Mouse (Mus musculus) hindbrain, embryonic 12.5 days (tissue): Measurements from ENCODE around the gene Cnksr1. TPM values are rescaled to one million over a fixed set of nuclear protein-coding genes. Genes with fewer than 3 reads are reported as not detected.

Source experiments
- ATAC-seq: fragments of 200-750 bp; cut with Nextera tagmentation; 2 replicates; pipeline ENCODE4 v1.8.0; 2017; ENCODE audit warnings: moderate TSS enrichment; ENCODE audit not compliant: low FRiP score
- H3K27ac ChIP-seq: fragments of 300-500 bp; sonication (generic); 2 replicates; pipeline ENCODE4 v1.5.1; 2016; ENCODE audit warnings: mild to moderate bottlenecking
- H3K27me3 ChIP-seq: fragments of 300-500 bp; sonication (generic); 2 replicates; pipeline ENCODE4 v1.6.1; 2016; ENCODE audit warnings: mild to moderate bottlenecking
- H3K36me3 ChIP-seq: fragments of 300-500 bp; sonication (generic); 2 replicates; pipeline ENCODE4 v1.6.1; 2016; ENCODE audit warnings: mild to moderate bottlenecking
- H3K4me1 ChIP-seq: fragments of 300-500 bp; sonication (generic); 2 replicates; pipeline ENCODE4 v1.6.1; 2016
- H3K4me2 ChIP-seq: fragments of 300-500 bp; sonication (generic); replicated peaks from 2 replicates; pipeline ENCODE4 v1.6.1; 2016; ENCODE audit warnings: mild to moderate bottlenecking
- H3K4me3 ChIP-seq: fragments of 300-500 bp; sonication (generic); 2 replicates; pipeline ENCODE4 v1.5.1; 2016; ENCODE audit warnings: mild to moderate bottlenecking
- H3K9ac ChIP-seq: fragments of 300-500 bp; sonication (generic); 2 replicates; pipeline ENCODE4 v1.6.1; 2016; ENCODE audit warnings: mild to moderate bottlenecking, moderate library complexity
- H3K9me3 ChIP-seq: fragments of 300-500 bp; sonication (generic); replicated peaks from 2 replicates; pipeline ENCODE4 v1.6.1; 2016; ENCODE audit warnings: mild to moderate bottlenecking
- WGBS: fragments of 180-500 bp; shearing (Covaris S2); methylation state at CpG from one replicate; pipeline ENCODE4 v1.1.7; 2016; 5-methylcytosine and 5-hydroxymethylcytosine counted together
- polyA plus RNA-seq: library from polyadenylated mRNA; unstranded; fragments of >200 nt; fragmentation: Nextera tagmentation; extraction: Ambion mirVana; gene quantifications from 2 replicates; pipeline ENCODE4 v1.2.1, GENCODE M21; 2016

Gene Cnksr1
- polyA plus RNA-seq, 1 experiment from 2014 or later = 1.3 TPM

GRCm38 (mm10) chr4:134250930-134251240 lies 12.7 kb upstream of the Cnksr1 start:
- no peaks in the 10 kb centered on the region for H3K36me3 ChIP-seq
- H3K9ac ChIP-seq = peak overlapping the region; percentile 68
- no peak overlapping the region; the same call in 1 of the 2 replicates for H3K27ac ChIP-seq
- 9% methylated on average over 10 of the region's 10 CpGs for WGBS
- H3K9me3 ChIP-seq = no peaks in the 10 kb centered on the region
- H3K4me2 ChIP-seq = peak overlapping the region; percentile 89
- peak overlapping the region; percentile 56 for H3K4me3 ChIP-seq
- no peak for ATAC-seq
- H3K4me1 ChIP-seq = peaks cover 65% of the 10 kb centered on the region
- H3K27me3 ChIP-seq = peaks cover 98% of the 10 kb centered on the region

DNA sequence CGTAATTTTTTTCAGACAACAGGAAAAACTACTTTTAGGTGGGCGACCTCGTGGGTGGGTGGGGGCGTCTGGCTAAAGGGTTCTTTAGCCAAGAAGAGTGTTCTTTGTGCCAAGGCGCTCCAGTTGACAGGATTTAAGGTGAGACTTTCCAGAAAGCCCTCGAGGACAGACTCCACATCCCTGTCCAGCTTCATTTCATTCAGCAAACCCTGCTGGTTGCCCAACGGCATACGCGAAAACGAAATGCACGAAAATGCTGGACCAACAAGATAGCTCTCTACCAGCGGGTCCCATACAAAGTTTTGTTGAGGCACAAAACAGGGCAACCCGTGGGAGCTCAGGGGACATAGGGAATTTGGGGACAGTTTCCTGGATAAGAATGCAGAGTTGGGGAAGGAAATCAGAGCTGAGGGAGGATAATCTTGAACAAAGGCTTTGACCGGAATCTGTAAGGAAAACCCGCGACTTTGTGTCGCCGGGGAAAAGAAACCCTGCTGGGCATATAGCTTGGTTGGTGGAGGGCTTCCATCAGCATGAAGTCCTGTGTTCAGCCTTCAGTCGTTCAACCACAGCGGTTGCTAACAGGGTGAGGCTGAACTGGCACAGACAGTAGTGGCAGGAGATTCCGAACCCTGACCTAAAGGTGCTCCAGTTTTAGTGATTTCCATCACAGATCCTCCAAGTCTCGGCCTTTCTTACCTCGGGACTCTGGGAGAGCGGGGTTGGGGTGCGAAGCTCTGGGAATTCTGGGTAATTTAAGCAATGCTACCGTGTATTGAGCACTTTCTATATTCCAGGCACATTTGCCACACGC lies 12.1 kb upstream of the Cnksr1 start:
- Histone ChIP-seq H3K36me3 (no peaks in the 10 kb centered on the region), H3K27ac (no peak overlapping the region), H3K9ac (no peak overlapping the region), H3K4me2 (peak overlapping the region; percentile 89), H3K4me1 (peaks cover 64% of the 10 kb centered on the region), H3K4me3 (peak overlapping the region; percentile 56), H3K27me3 (peaks cover 93% of the 10 kb centered on the region), H3K9me3 (no peaks in the 10 kb centered on the region)
- no peak for ATAC-seq
- WGBS = 5% methylated on average over 27 of the region's 27 CpGs

- Histone ChIP-seq H3K9me3 (no peaks in the 10 kb centered on the region), H3K27me3 (peaks cover 86% of the 10 kb centered on the region), H3K36me3 (no peaks in the 10 kb centered on the region), H3K4me1 (peaks cover 64% of the 10 kb centered on the region), H3K9ac (no peak overlapping the region), H3K4me3 (peak overlapping the region; percentile 32), H3K4me2 (peak overlapping the region; percentile 89), H3K27ac (no peak overlapping the region)
- WGBS = 1% methylated on average over 30 of the region's 30 CpGs
- ATAC-seq = peak; percentile 37; the same call in 1 of the 2 replicates
Measured at GRCm38 (mm10) chr4:134249651-134250050, 11.5 kb upstream of the Cnksr1 start.

- peaks cover 41% of the 10 kb centered on the region for H3K4me1 ChIP-seq
- 70% methylated on average over 7 of the region's 7 CpGs for WGBS
- peak within 1 kb of the TSS; percentile 83; the same call in 1 of the 2 replicates for H3K9ac ChIP-seq
Measured at GRCm38 (mm10) chr4:134246719-134247258, 8.6 kb upstream of the Cnksr1 start, which contains the start of gene Gm30191. Gene Gm30191, plus strand, starts transcription at chr4:134246935.

GRCm38 (mm10) chr4:134246256-134246655 lies 8.1 kb upstream of the Cnksr1 start:
- WGBS = 28% methylated on average over 4 of the region's 4 CpGs
- no peak for ATAC-seq
- H3K27ac ChIP-seq = no peak overlapping the region
- no peaks in the 10 kb centered on the region for H3K9me3 ChIP-seq
- no peak overlapping the region for H3K4me3 ChIP-seq
- H3K9ac ChIP-seq = no peak overlapping the region
- no peaks in the 10 kb centered on the region for H3K36me3 ChIP-seq
- 0 out of 2 replicates have a peak overlapping the region, but pooled peaks have one; percentile 96 for H3K4me2 ChIP-seq
- H3K4me1 ChIP-seq = peaks cover 36% of the 10 kb centered on the region
- peaks cover 52% of the 10 kb centered on the region for H3K27me3 ChIP-seq

More at GRCm38 (mm10) chr4:134246719-134247258, 8.6 kb upstream of the Cnksr1 start, which contains the start of gene Gm30191:
- Histone ChIP-seq H3K9me3 (no peaks in the 10 kb centered on the region), H3K4me3 (peak within 1 kb of the TSS; percentile 87), H3K36me3 (no peaks in the 10 kb centered on the region), H3K27me3 (peaks cover 58% of the 10 kb centered on the region), H3K27ac (no peak within 1 kb of the TSS), H3K4me2 (peak within 1 kb of the TSS; percentile 96)
- no peak for ATAC-seq

DNA sequence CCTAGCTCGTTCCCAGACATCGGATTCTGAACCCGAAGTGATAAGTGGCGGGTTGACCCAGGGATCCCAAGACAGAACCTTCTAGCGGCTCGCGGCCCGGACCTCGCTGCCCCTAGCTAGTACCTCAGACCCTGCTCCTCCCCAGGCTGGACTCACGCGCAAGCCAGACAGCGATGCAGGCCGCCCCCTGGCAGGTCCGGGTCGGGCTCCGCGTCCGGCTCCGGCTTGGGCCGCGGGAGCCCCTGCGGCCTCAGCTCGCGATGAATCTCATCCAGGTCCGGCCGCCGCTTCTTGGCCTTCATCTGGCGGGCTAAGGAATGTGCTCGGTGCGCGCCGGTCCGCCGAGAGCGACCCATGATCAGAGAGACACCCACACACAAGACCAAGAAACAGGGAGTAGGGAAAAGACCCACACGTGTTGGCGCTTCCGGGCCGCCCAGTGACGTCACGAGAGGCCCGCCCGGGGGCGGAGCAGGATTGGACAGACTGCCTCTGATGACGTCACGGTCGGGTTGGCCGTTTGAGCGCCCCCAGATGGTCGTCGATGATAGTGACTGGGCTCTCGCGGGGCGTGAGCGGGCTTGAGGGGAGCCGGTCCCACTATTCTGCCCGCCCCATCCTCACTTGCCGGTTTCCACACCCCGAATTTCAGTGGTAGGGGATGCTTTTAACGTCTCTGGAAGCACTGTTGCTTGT lies 7.1 kb upstream of the Cnksr1 start, which contains the start of gene Zfp593:
TSS of gene Zfp593 (minus strand) at position 445 of the 696 bp plus-strand sequence.
- H3K36me3 ChIP-seq = no peaks in the 10 kb centered on the region
- ATAC-seq = peak; percentile 81
- H3K4me1 ChIP-seq = peaks cover 26% of the 10 kb centered on the region
- H3K9ac ChIP-seq = peak within 1 kb of the TSS; percentile 83
- H3K27ac ChIP-seq = no peak within 1 kb of the TSS
- H3K4me3 ChIP-seq = peak within 1 kb of the TSS; percentile 87
- H3K27me3 ChIP-seq = peaks cover 43% of the 10 kb centered on the region
- H3K4me2 ChIP-seq = peak within 1 kb of the TSS; percentile 96
- WGBS = under 1% methylated on average over 60 of the region's 60 CpGs
- no peaks in the 10 kb centered on the region for H3K9me3 ChIP-seq

- Histone ChIP-seq H3K4me3 (peak within 1 kb of the TSS; percentile 87), H3K4me1 (peaks cover 17% of the 10 kb centered on the region), H3K36me3 (no peaks in the 10 kb centered on the region), H3K9me3 (no peaks in the 10 kb centered on the region), H3K4me2 (peak within 1 kb of the TSS; percentile 96), H3K27ac (no peak within 1 kb of the TSS), H3K27me3 (peaks cover 31% of the 10 kb centered on the region), H3K9ac (peak within 1 kb of the TSS; percentile 83; the same call in 1 of the 2 replicates)
- no peak for ATAC-seq
- WGBS = 91% methylated on average over 17 of the region's 17 CpGs
Measured at GRCm38 (mm10) chr4:134243516-134244250, 5.5 kb upstream of the Cnksr1 start, which contains the start of gene E130218I03Rik. Gene E130218I03Rik, plus strand, starts transcription at chr4:134243662.

GRCm38 (mm10) chr4:134238686-134239085 lies 487 bp upstream of the Cnksr1 start:
- WGBS = 17% methylated on average over 10 of the region's 10 CpGs
- no peaks in the 10 kb centered on the region for H3K9me3 ChIP-seq
- no peak for ATAC-seq
- no peak overlapping the region for H3K4me3 ChIP-seq
- no peak overlapping the region for H3K27ac ChIP-seq
- no peaks in the 10 kb centered on the region for H3K36me3 ChIP-seq
- peaks cover 35% of the 10 kb centered on the region for H3K27me3 ChIP-seq
- H3K4me1 ChIP-seq = peaks cover 6% of the 10 kb centered on the region; the same call in 1 of the 2 replicates
- peak overlapping the region; percentile 25; the same call in 1 of the 2 replicates for H3K4me2 ChIP-seq
- no peak overlapping the region for H3K9ac ChIP-seq

- Histone ChIP-seq H3K9me3 (no peaks in the 10 kb centered on the region), H3K27ac (no peak overlapping the region), H3K4me2 (peak overlapping the region; percentile 25), H3K4me3 (peak overlapping the region; percentile 8; the same call in 1 of the 2 replicates), H3K4me1 (peaks cover 7% of the 10 kb centered on the region; the same call in 1 of the 2 replicates), H3K27me3 (peaks cover 35% of the 10 kb centered on the region), H3K36me3 (no peaks in the 10 kb centered on the region), H3K9ac (no peak overlapping the region)
- 27% methylated on average over 19 of the region's 19 CpGs for WGBS
- no peak for ATAC-seq
Measured at GRCm38 (mm10) chr4:134237582-134238278, 469 bp downstream of the Cnksr1 start.

DNA sequence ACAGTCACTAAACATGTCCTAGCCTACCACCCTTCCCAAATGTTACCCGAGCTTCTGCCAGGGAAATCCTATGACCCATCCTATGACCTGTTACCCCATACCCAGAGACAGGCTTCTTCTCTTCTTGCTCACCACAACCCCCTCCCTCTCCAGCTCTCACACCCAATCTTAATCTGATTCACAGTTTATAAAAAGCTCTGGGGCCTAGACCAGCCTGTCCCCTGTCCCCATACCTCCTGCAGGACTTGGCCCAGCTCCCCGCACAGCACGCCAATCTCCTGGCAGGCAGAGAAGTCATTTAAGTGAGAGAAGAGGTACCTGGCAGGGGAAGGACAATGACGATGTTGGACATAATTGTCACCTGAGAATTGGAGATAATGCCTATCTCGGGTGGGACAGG lies 3.3 kb downstream of the Cnksr1 start:
- Histone ChIP-seq H3K27me3 (peaks cover 35% of the 10 kb centered on the region), H3K36me3 (no peaks in the 10 kb centered on the region), H3K9ac (no peak overlapping the region), H3K27ac (no peak overlapping the region), H3K4me2 (no peak overlapping the region), H3K4me3 (no peak overlapping the region), H3K4me1 (peaks cover 9% of the 10 kb centered on the region; the same call in 1 of the 2 replicates), H3K9me3 (no peaks in the 10 kb centered on the region)
- WGBS = 81% methylated on average over 5 of the region's 5 CpGs
- ATAC-seq = no peak

GRCm38 (mm10) chr4:134230431-134230830 lies 7.8 kb downstream of the Cnksr1 start:
- Histone ChIP-seq H3K36me3 (no peaks in the 10 kb centered on the region), H3K9ac (no peak overlapping the region), H3K4me2 (no peak overlapping the region), H3K27ac (no peak overlapping the region), H3K9me3 (no peaks in the 10 kb centered on the region), H3K4me1 (peaks cover 3% of the 10 kb centered on the region; the same call in 1 of the 2 replicates), H3K4me3 (no peak overlapping the region), H3K27me3 (peaks cover 3% of the 10 kb centered on the region; the same call in 1 of the 2 replicates)
- no peak for ATAC-seq
- WGBS = 47% methylated on average over 8 of the region's 8 CpGs
